Mouse (Mus musculus): ENCODE measurements at regions not wholly inside any gene's neighbourhood (a gene's known extent, or its start where the extent isn't known, plus 50 kb on each side); places are given as distances from the start of the nearest gene placed in this dataset.
"Not testable (repeated sequence)": the region's sequence is repeated elsewhere in the genome, so short reads cannot be mapped to it uniquely, and the experiment has no call there.

DNA sequence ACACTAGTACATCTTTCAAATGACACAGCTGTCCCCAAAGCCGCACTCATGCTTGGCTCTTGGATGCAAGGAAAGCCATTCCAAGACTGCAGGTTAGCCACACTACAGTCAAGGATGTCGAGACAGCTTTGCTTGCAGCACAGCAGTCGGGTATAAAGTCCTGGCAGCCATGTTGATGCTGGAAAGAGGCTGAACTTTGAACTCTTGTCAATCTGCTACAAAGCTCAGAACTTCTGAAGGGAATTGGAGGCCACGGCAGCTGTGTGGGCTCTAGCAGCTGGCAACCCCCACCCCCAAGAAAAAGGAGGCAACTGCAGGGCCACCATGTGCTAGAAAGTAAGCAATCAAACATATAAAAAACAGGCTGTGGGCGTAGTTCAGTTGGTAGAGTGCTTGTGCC is 90.0 kb upstream of the Zcchc2 start:
- no peak for DNase-seq (ENCODE audit: extremely low spot score in 1 of 2, low spot score in 1 of 2)

DNA sequence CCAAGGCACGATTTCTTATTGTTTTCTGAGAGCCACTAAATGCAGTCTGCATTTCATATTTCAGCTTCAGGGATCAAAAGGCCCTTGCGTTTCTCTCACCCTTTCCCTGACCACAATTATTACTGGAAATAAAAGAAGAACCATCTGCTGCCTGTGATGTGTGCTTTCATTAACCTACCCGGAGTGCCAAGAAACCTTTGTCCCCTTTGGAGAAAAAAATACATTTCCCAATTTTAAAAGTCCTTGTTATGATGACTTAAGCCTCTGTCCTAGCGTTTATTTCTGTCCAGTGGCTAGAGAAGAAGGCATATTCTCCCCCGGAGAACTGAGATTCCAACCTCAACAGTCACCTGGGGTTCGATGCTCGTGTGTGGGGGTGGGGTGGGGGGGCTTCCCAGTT is 89.3 kb upstream of the Zcchc2 start:
- DNase-seq (ENCODE audit: extremely low spot score in 1 of 2, low spot score in 1 of 2), result no peak

GRCm38 (mm10) chr1:105903286-105904115 is 86.7 kb upstream of the Zcchc2 start:
- no peak for DNase-seq (ENCODE audit: extremely low spot score in 1 of 2, low spot score in 1 of 2)

- DNase-seq (ENCODE audit: extremely low spot score in 1 of 2, low spot score in 1 of 2), result no peak
Measured at GRCm38 (mm10) chr1:105904737-105905136, 85.5 kb upstream of the Zcchc2 start.

DNA sequence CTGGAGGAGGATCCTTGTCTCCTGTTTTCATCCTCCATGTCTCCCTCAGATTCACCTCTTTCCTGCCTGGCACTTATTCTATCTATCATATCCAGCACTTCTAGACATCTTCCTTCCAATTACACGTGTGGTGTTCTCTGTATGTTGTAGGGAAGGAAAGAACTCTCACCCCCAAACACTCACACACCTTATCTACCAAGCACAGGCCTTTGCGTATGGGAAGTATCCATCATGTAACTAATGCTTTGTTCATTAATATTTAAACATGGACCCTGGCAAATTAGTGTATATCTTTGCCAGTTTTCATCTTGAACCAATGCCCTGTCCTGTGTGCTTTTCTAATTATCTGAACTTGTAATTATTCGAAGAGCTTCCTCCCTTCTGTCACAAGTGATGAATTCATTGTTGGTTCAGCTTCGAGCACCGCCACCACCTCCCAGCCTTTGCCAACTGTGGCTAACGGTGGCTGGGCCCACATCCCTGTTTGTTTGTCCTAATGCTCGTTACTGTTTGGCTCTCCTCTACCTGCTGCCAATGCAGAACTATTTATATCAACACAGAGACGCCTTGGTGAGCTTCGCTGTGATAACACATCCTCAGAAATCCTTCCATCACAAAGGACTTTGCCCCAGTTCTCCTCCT is 84.3 kb upstream of the Zcchc2 start:
- DNase-seq (ENCODE audit: extremely low spot score in 1 of 2, low spot score in 1 of 2), result no peak

GRCm38 (mm10) chr1:105906427-105906798 is 83.8 kb upstream of the Zcchc2 start:
- DNase-seq (ENCODE audit: extremely low spot score in 1 of 2, low spot score in 1 of 2), result peak in 1 of 2 experiments; percentile 14

DNA sequence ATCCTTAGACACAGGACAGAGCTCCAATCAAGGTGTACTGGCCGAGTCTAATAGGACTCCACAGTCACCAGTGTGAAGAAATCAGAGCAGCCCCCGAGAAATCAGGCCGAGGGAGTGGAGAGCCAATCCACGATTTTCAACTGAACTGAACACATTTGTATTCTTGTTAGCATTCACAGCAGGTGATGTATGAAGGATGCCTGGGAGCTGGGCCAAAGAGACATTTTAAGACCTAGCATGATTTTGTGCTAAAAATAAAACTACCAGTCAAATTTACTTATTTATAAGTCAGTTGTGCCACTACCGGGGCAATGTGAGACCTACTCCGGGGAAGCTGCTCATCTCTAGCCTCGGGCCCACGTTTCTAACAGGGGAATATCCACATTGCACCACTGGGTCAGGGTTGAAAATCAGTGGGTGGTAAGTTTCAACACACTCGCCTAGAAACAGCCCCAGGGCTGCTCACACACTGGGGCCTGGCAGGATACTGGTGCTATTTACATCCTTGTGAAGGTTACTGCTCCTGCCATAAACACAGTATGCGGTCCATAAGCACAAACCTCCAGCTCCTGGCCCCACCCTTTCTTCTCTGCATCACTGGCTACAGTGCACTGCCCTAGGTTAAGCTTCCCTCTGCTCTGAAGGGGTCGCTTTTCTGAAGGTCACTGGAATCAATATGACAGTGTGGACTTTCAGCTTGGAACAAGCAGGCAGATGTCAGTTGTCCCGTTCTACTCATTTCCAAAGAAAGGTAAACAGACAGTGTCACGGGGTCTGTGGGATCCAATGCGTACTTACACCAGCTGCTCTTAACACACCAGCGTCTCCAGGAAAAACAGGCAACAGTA is 82.0 kb upstream of the Zcchc2 start:
- DNase-seq (ENCODE audit: extremely low spot score in 1 of 2, low spot score in 1 of 2), result no peak

- no peak for DNase-seq (ENCODE audit: extremely low spot score in 1 of 2, low spot score in 1 of 2)
Measured at GRCm38 (mm10) chr1:105909121-105909520, 81.1 kb upstream of the Zcchc2 start.

DNA sequence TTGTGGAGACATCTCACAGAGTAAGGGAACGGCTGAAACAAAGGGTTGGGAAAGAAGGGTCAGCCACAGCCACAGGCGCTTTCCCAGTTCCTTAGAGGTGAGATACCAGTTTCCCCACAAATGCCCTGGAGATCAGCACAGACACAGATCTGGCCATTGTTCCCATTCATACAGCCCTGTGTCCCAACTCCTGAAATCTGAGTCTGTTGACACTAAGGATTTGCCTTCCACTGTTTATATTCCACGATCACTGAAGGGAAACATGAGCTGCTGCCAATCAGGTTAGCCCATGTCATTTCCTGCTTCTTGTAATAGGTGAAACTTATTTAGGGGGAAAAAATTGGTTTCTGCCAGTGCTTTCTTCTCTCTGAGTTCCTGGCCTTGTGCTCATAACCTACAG is 78.5 kb upstream of the Zcchc2 start:
- DNase-seq (ENCODE audit: extremely low spot score in 1 of 2, low spot score in 1 of 2), result no peak

DNA sequence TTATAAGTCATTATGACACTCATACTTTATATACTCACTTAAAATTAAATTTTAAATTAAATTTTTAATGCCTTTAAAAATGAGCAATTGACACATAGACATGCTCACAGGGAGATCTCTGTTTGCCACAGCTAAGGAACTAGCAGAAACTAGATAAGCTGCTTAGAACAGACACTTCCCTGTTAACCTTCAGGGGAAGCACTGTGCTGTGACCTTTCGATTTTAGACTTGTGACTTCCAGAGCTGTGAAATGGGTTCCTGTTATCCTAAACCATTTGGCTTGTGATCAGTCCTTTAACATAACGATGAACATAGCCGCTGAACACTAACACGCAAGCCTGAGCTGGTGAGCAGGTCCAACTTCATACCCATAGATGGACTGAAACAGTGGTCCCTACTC is 68.4 kb upstream of the Zcchc2 start:
- DNase-seq (ENCODE audit: extremely low spot score in 1 of 2, low spot score in 1 of 2), result no peak

DNA sequence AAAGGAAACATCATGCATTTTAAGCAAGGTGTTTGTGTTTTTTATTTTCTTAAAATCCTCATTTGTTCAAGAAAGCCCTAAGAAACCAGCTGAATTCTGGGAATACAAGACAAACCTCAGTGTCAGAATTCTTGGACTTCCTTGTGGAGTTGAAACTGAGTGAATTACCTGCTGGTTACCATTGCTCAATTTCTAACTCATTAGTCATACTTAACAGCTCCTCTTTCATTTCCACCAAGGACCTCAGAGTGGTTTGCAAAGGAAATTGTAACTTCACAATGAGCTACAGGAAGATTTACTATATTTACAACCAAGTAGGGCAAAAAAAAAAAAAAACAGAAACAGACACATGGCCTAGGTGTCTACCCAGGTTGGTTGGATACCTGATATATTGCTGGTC is 67.6 kb upstream of the Zcchc2 start:
- no peak for DNase-seq (ENCODE audit: extremely low spot score in 1 of 2, low spot score in 1 of 2)

DNA sequence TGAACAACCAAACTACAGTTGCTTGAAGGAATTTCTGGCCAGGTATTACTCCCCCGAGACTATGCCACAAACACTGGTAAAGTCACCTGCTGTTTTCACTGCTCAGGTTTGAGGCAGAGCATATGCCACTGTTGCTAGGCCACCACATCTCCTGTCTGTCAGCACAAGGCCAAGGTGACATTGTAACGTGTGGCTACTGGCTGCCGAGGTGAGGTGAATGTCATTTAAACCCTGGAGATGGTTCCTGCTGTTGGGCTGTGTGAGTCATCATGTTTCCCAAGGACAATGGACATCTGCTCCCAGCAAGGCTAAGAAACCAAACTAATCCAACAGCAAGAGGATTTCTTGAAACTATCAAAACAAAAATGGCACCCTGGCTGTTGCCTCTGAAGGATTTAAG is 67.2 kb upstream of the Zcchc2 start:
- DNase-seq (ENCODE audit: extremely low spot score in 1 of 2, low spot score in 1 of 2), result no peak

GRCm38 (mm10) chr1:105925617-105926370 is 64.4 kb upstream of the Zcchc2 start:
- no peak for DNase-seq (ENCODE audit: extremely low spot score in 1 of 2, low spot score in 1 of 2)

GRCm38 (mm10) chr1:105926871-105927270 is 63.3 kb upstream of the Zcchc2 start:
- no peak for DNase-seq (ENCODE audit: extremely low spot score in 1 of 2, low spot score in 1 of 2)

DNA sequence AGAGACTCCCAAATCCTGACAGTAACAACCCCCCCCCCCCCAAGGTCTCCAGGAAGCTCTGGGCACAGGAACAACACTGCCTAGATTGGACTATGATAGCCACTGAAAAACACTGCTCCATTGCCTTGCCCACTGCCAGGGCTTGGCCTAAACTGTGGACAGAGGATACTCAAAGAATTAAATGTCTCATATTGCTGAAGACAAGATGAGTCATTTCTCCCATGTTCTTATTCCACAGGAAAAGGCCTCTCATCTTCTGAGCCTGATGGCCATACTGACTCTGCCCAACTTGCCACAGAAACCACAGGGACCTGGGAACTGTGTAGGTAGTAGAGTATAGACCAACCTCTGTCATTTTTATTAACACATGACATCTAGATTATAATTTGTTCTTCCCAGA is 59.4 kb upstream of the Zcchc2 start:
- DNase-seq (ENCODE audit: extremely low spot score in 1 of 2, low spot score in 1 of 2), result no peak

- not testable (repeated sequence) for DNase-seq (ENCODE audit: extremely low spot score in 1 of 2, low spot score in 1 of 2)
Measured at GRCm38 (mm10) chr1:105934171-105934570, 56.0 kb upstream of the Zcchc2 start.
